Mouse (Mus musculus): ENCODE results near the gene Sh2d2a. TPM values are rescaled to one million over a fixed set of nuclear protein-coding genes. Genes with fewer than 3 reads are reported as not detected.

Sh2d2a gene
- total and polyA plus RNA-seq, 3 experiments = not detected

DNA sequence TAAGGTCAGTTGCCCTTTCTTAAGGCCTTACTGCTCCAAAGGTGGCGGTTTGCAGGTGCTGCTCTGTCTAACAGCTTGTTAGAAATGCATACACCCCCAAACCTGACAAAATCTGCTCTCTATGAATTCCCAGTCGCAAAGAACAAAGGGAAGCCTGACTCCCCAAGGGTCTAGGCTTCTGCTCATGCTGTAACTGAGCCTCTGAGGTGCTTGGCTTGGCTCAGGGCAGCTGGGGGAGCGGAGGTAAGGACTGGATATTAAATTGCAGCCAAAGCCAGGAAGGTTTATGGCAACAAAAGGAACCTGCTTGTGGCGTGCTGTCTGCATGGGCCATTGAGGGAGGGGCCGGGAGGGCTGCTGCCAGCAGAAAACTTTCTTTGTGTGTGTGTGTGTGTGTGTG is 57.3 kb downstream of the Sh2d2a start:
- H3K27me3 ChIP-seq (ENCODE audit: control insufficient read depth in 1 of 2, insufficient read depth in 2 of 2, low read length in 2 of 2) = no peaks in the 10 kb centered on the region
- peak; percentile 36 for DNase-seq (ENCODE audit: low read depth, low spot score)
- no peak overlapping the region for H3K4me3 ChIP-seq (ENCODE audit: control insufficient read depth in 1 of 2, insufficient read depth in 1 of 2, low read depth in 2 of 2, low read length in 2 of 2)
- H3K79me2 ChIP-seq (ENCODE audit: control insufficient read depth, insufficient read depth, low read length, poor library complexity) = peaks cover 33% of the 10 kb centered on the region
- H3K27ac ChIP-seq (ENCODE audit: control insufficient read depth, low read depth, low read length) = peak overlapping the region; percentile 80
- H3K9ac ChIP-seq (ENCODE audit: control insufficient read depth, low read depth, low read length, poor library complexity, severe bottlenecking) = peak overlapping the region; percentile 26; the same call in 1 of the 2 replicates
- H3K4me1 ChIP-seq (ENCODE audit: control insufficient read depth in 1 of 2, insufficient read depth in 2 of 2, low read length in 2 of 2) = peaks cover 0 to 32% of the 10 kb centered on the region in 2 experiments; a peak in 2 of 4 replicates
- peaks cover 0 to 16% of the 10 kb centered on the region in 2 experiments; a peak in 2 of 4 replicates for H3K36me3 ChIP-seq (ENCODE audit: control insufficient read depth in 1 of 2, insufficient read depth in 2 of 2, low read length in 2 of 2)
- no peaks in the 10 kb centered on the region for H3K9me3 ChIP-seq (replicated peaks; ENCODE audit: insufficient read depth, low read length)
- no peak for TF ChIP-seq MXI1 (IDR thresholded peaks at IDR 0.05; ENCODE audit: low read depth, low read length)
- no peak for TF ChIP-seq MAX (IDR thresholded peaks at IDR 0.05; ENCODE audit: low read length)
- no peak for TF ChIP-seq ZC3H11A (IDR thresholded peaks at IDR 0.05; ENCODE audit: low read depth, low read length)
- TF ChIP-seq USF2 (IDR thresholded peaks at IDR 0.05; ENCODE audit: borderline replicate concordance in 1 of 2, insufficient read depth in 1 of 2, low read depth in 1 of 2, low read length in 2 of 2) = no peak
- TF ChIP-seq POLR2AphosphoS2 (IDR thresholded peaks at IDR 0.05; ENCODE audit: low read length) = no peak
- no peak for TF ChIP-seq EP300 (IDR thresholded peaks at IDR 0.05; ENCODE audit: low read depth in 1 of 2, low read length in 2 of 2)
- TF ChIP-seq RAD21 (IDR thresholded peaks at IDR 0.05; ENCODE audit: low read depth, low read length) = no peak
- TF ChIP-seq MEF2A (IDR thresholded peaks at IDR 0.05; ENCODE audit: extremely low read depth, insufficient replicate concordance, low read depth, low read length, poor library complexity, severe bottlenecking) = no peak
- no peak for TF ChIP-seq SMC3 (IDR thresholded peaks at IDR 0.05; ENCODE audit: low read depth, low read length)
- TF ChIP-seq NELFE (IDR thresholded peaks at IDR 0.05; ENCODE audit: low read depth, low read length) = no peak
- TF ChIP-seq NRF1 (IDR thresholded peaks at IDR 0.05; ENCODE audit: insufficient read depth, low read depth, low read length, poor library complexity, severe bottlenecking) = no peak

Other genes starting within 250 kb of the Sh2d2a start
- gene Arhgef11, start 229.2 kb upstream of the Sh2d2a start, total RNA-seq (2012; rRNA removed) = 2.0 and 2.3 TPM in 2 replicates
- 1 to 10 TPM in 1 of 2 experiments, not detected in 1; 4.9 TPM for gene Arhgef11, start 229.2 kb upstream of the Sh2d2a start, polyA plus RNA-seq (2012; ENCODE audit: insufficient read depth in 1 of 2, insufficient read length in 2 of 2, low read depth in 1 of 2, low replicate concordance in 2 of 2, missing spikeins in 1 of 2)
- gene Lrrc71, start 98.1 kb upstream of the Sh2d2a start, total RNA-seq (2012; rRNA removed) = 0.04 TPM in 1 of 2 replicates, not detected in the other
- gene Lrrc71, start 98.1 kb upstream of the Sh2d2a start, polyA plus RNA-seq (2012; ENCODE audit: insufficient read depth in 1 of 2, insufficient read length in 2 of 2, low read depth in 1 of 2, low replicate concordance in 2 of 2, missing spikeins in 1 of 2) = not detected
- not detected in 2 replicates for gene Ntrk1, start 51.6 kb upstream of the Sh2d2a start, total RNA-seq (2012; rRNA removed)
- not detected for gene Ntrk1, start 51.6 kb upstream of the Sh2d2a start, polyA plus RNA-seq (2012; ENCODE audit: insufficient read depth in 1 of 2, insufficient read length in 2 of 2, low read depth in 1 of 2, low replicate concordance in 2 of 2, missing spikeins in 1 of 2)
- gene Insrr, start 49.8 kb upstream of the Sh2d2a start, total RNA-seq (2012; rRNA removed) = 0.62 and 0.77 TPM in 2 replicates
- 1 to 10 TPM in 1 of 2 experiments, not detected in 1; 3.7 TPM for gene Insrr, start 49.8 kb upstream of the Sh2d2a start, polyA plus RNA-seq (2012; ENCODE audit: insufficient read depth in 1 of 2, insufficient read length in 2 of 2, low read depth in 1 of 2, low replicate concordance in 2 of 2, missing spikeins in 1 of 2)
- gene Pear1, start 22.4 kb upstream of the Sh2d2a start, total RNA-seq (2012; rRNA removed) = 0.16 and 0.35 TPM in 2 replicates
- gene Pear1, start 22.4 kb upstream of the Sh2d2a start, polyA plus RNA-seq (2012; ENCODE audit: insufficient read depth in 1 of 2, insufficient read length in 2 of 2, low read depth in 1 of 2, low replicate concordance in 2 of 2, missing spikeins in 1 of 2) = 1 to 10 TPM in 1 of 2 experiments, not detected in 1; 1.0 TPM
- 43.2 and 47.0 TPM in 2 replicates for gene Prcc, start 38.9 kb downstream of the Sh2d2a start, total RNA-seq (2012; rRNA removed)
- 10 to 100 TPM in 1 of 2 experiments, not detected in 1; 65.9 TPM for gene Prcc, start 38.9 kb downstream of the Sh2d2a start, polyA plus RNA-seq (2012; ENCODE audit: insufficient read depth in 1 of 2, insufficient read length in 2 of 2, low read depth in 1 of 2, low replicate concordance in 2 of 2, missing spikeins in 1 of 2)
- 505 and 519 TPM in 2 replicates for gene Hdgf, start 59.6 kb downstream of the Sh2d2a start, total RNA-seq (2012; rRNA removed)
- 1,000 to 10,000 TPM in 1 of 2 experiments, 100 to 1,000 TPM in 1; 369 to 1,503 TPM for gene Hdgf, start 59.6 kb downstream of the Sh2d2a start, polyA plus RNA-seq (2012; ENCODE audit: insufficient read depth in 1 of 2, insufficient read length in 2 of 2, low read depth in 1 of 2, low replicate concordance in 2 of 2, missing spikeins in 1 of 2)
- gene Mrpl24, start 72.8 kb downstream of the Sh2d2a start, total RNA-seq (2012; rRNA removed) = 59.5 and 66.2 TPM in 2 replicates
- 10 to 100 TPM in 1 of 2 experiments, not detected in 1; 77.3 TPM for gene Mrpl24, start 72.8 kb downstream of the Sh2d2a start, polyA plus RNA-seq (2012; ENCODE audit: insufficient read depth in 1 of 2, insufficient read length in 2 of 2, low read depth in 1 of 2, low replicate concordance in 2 of 2, missing spikeins in 1 of 2)
- 61.4 and 71.8 TPM in 2 replicates for gene Isg20l2, start 83.6 kb downstream of the Sh2d2a start, total RNA-seq (2012; rRNA removed)
- gene Isg20l2, start 83.6 kb downstream of the Sh2d2a start, polyA plus RNA-seq (2012; ENCODE audit: insufficient read depth in 1 of 2, insufficient read length in 2 of 2, low read depth in 1 of 2, low replicate concordance in 2 of 2, missing spikeins in 1 of 2) = 10 to 100 TPM in 1 of 2 experiments, not detected in 1; 45.0 TPM
- gene Rrnad1, start 84.0 kb downstream of the Sh2d2a start, total RNA-seq (2012; rRNA removed) = 8.9 and 10.9 TPM in 2 replicates
- gene Rrnad1, start 84.0 kb downstream of the Sh2d2a start, polyA plus RNA-seq (2012; ENCODE audit: insufficient read depth in 1 of 2, insufficient read length in 2 of 2, low read depth in 1 of 2, low replicate concordance in 2 of 2, missing spikeins in 1 of 2) = 10 to 100 TPM in 1 of 2 experiments, not detected in 1; 21.1 TPM
- gene Crabp2, start 101.9 kb downstream of the Sh2d2a start, total RNA-seq (2012; rRNA removed) = 0.23 and 0.29 TPM in 2 replicates
- 1 to 10 TPM in 1 of 2 experiments, not detected in 1; 1.2 TPM for gene Crabp2, start 101.9 kb downstream of the Sh2d2a start, polyA plus RNA-seq (2012; ENCODE audit: insufficient read depth in 1 of 2, insufficient read length in 2 of 2, low read depth in 1 of 2, low replicate concordance in 2 of 2, missing spikeins in 1 of 2)
- gene Nes, start 124.3 kb downstream of the Sh2d2a start, total RNA-seq (2012; rRNA removed) = not detected in 2 replicates
- gene Nes, start 124.3 kb downstream of the Sh2d2a start, polyA plus RNA-seq (2012; ENCODE audit: insufficient read depth in 1 of 2, insufficient read length in 2 of 2, low read depth in 1 of 2, low replicate concordance in 2 of 2, missing spikeins in 1 of 2) = under 1 TPM in 1 of 2 experiments, not detected in 1; 0.01 TPM
- not detected in 2 replicates for gene Bcan, start 153.5 kb downstream of the Sh2d2a start, total RNA-seq (2012; rRNA removed)
- gene Bcan, start 153.5 kb downstream of the Sh2d2a start, polyA plus RNA-seq (2012; ENCODE audit: insufficient read depth in 1 of 2, insufficient read length in 2 of 2, low read depth in 1 of 2, low replicate concordance in 2 of 2, missing spikeins in 1 of 2) = not detected
- gene Hapln2, start 180.8 kb downstream of the Sh2d2a start, total RNA-seq (2012; rRNA removed) = not detected in 2 replicates
- gene Hapln2, start 180.8 kb downstream of the Sh2d2a start, polyA plus RNA-seq (2012; ENCODE audit: insufficient read depth in 1 of 2, insufficient read length in 2 of 2, low read depth in 1 of 2, low replicate concordance in 2 of 2, missing spikeins in 1 of 2) = not detected
- 76.6 and 105 TPM in 2 replicates for gene Gpatch4, start 196.4 kb downstream of the Sh2d2a start, total RNA-seq (2012; rRNA removed)
- 100 to 1,000 TPM; 135 to 240 TPM for gene Gpatch4, start 196.4 kb downstream of the Sh2d2a start, polyA plus RNA-seq (2012; ENCODE audit: insufficient read depth in 1 of 2, insufficient read length in 2 of 2, low read depth in 1 of 2, low replicate concordance in 2 of 2, missing spikeins in 1 of 2)
- gene Naxe, start 211.7 kb downstream of the Sh2d2a start, total RNA-seq (2012; rRNA removed) = 114 TPM in 2 replicates
- 100 to 1,000 TPM; 165 to 182 TPM for gene Naxe, start 211.7 kb downstream of the Sh2d2a start, polyA plus RNA-seq (2012; ENCODE audit: insufficient read depth in 1 of 2, insufficient read length in 2 of 2, low read depth in 1 of 2, low replicate concordance in 2 of 2, missing spikeins in 1 of 2)
- gene Ttc24, start 231.5 kb downstream of the Sh2d2a start, total RNA-seq (2012; rRNA removed) = not detected in 2 replicates
- gene Ttc24, start 231.5 kb downstream of the Sh2d2a start, polyA plus RNA-seq (2012; ENCODE audit: insufficient read depth in 1 of 2, insufficient read length in 2 of 2, low read depth in 1 of 2, low replicate concordance in 2 of 2, missing spikeins in 1 of 2) = not detected
- gene Iqgap3, start 235.2 kb downstream of the Sh2d2a start, total RNA-seq (2012; rRNA removed) = 19.2 and 21.1 TPM in 2 replicates
- 10 to 100 TPM in 1 of 2 experiments, not detected in 1; 42.5 TPM for gene Iqgap3, start 235.2 kb downstream of the Sh2d2a start, polyA plus RNA-seq (2012; ENCODE audit: insufficient read depth in 1 of 2, insufficient read length in 2 of 2, low read depth in 1 of 2, low replicate concordance in 2 of 2, missing spikeins in 1 of 2)

Measured in MEL (cell line).